Mouse (Mus musculus) lung, postnatal 0 days (tissue): ENCODE measurements around the gene Shisa2.

ENCODE experiments used
- CTCF ChIP-seq: IDR thresholded peaks from 2 replicates; pipeline ENCODE4 v1.5.1; 2016; ENCODE audit warnings: antibody characterized with exemption, mild to moderate bottlenecking
- EP300 ChIP-seq: IDR thresholded peaks from 2 replicates; pipeline ENCODE4 v1.6.1; 2016; ENCODE audit warnings: antibody characterized with exemption, mild to moderate bottlenecking, control low read depth

- no peak for TF ChIP-seq EP300
- no peak for TF ChIP-seq CTCF
Observed at GRCm38 (mm10) chr14:59632067-59632466, 7.0 kb downstream of the Shisa2 start.
